Mouse (Mus musculus) adrenal gland, postnatal 14 days (tissue): ENCODE data around the gene Gm20661. TPM values are rescaled to one million over a fixed set of nuclear protein-coding genes. Genes with fewer than 3 reads are reported as not detected.
"Not testable (repeated sequence)": the region's sequence is repeated elsewhere in the genome, so short reads cannot be mapped to it uniquely, and the experiment has no call there.

Source experiments
- DNase-seq: peaks from one replicate; pipeline ENCODE4 v3.0.0; 2021; ENCODE audit warnings: mixed read lengths
- total RNA-seq: library from RNA; stranded (reverse); gene quantifications from 2 replicates; pipeline ENCODE4 v1.2.3, GENCODE M21; 2021

Gene Gm20661
- total RNA-seq, 1 experiment from 2014 or later: 0.52 TPM

DNA sequence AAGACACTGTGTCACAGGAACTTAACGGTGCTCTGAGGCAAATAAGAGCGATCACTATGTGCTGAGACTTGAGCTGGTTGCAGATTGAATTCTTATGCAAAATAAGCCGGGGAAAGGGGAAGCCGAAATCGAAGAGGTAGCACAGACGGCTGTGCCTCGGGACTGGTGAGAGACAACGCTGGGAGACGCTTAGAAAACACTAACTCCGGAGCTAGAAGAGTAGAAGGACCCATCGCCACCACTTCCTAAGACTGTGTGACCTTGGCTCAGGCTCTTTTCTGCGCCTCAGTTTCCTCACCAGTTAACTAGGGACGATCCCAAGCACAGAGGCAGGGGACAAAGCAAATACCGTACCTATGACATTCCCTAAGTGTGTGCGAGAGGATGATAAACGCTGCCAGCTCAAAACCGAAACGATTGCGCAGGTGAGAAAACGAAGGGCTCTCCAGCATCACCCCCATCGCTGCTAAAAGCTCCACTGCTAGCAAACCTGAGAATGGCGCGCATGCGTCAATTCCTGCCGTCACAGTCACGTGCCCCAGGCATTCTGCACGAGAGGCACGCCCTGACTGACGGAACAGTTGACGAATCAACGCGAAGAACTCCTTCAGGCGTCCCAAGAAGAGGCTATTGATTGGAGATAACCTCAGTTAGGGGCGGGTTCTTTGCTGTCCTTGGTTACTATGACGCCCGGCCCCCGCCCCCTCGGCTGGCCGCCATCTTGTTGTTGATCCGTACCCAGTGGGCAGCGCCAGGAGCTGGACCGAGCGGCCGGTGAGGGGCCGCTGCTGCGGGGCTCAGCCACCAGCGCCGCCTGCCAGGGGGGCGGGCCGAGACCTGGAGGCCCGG lies 19.3 kb downstream of the Gm20661 start, which contains the start of gene Ip6k1:
TSS of gene Ip6k1 (plus strand) at position 580 of the 849 bp plus-strand sequence.
- peak; percentile 100 for DNase-seq

DNA sequence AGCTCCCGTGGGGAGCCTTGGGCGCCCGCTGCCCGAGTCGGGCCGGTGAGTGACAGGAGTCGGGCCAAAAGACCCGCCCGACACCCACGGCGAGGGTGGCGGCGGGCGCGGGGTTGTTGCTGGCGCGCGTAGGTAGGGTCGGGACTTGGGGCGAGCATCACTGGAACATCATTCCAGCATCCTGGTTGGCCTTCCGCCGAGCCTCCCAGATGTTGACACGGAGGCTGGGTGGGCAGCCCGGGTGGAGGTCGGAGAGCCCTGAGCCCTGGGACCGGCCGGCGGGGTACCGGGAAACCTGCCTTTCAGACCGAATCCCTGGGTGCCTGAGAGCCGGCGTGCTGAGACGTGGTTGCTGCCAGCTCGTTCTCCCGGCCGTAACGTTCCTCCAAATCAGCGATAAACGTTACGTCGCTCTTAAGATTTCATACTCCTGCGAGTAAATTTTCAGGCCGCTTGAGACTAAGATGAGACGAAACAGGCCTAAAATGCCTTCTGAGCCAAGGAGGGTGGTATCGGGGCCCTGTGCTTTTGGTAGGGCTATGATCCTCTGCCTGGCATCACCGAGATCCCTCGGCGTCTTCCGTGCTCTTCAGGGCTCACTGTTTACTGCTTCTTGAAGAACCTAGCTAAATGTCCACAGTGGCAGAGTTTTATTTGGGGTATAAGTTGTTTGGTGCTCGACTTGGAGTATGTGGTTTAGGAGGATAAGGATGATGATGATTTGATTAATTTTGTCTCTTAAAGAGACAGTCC lies 20.1 kb downstream of the Gm20661 start:
- no peak for DNase-seq

DNA sequence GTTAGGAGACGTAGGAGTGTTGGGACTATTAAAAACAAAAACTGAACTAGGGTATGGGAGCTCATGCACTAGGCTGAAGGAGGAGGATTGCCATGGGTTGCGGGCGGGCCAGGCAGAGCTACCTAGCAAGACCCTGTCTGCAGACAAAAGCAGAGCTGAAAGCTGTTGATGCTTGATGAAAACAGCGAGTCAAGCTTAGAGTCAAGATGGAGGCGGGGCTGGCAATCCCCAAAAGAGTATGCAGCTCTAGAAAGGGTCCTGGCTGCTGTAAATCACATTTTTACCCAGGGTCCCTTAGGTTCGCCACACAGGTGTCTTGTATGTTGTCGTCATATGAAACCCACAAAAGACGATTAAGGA lies 20.7 kb downstream of the Gm20661 start:
- peak; percentile 16 for DNase-seq

DNA sequence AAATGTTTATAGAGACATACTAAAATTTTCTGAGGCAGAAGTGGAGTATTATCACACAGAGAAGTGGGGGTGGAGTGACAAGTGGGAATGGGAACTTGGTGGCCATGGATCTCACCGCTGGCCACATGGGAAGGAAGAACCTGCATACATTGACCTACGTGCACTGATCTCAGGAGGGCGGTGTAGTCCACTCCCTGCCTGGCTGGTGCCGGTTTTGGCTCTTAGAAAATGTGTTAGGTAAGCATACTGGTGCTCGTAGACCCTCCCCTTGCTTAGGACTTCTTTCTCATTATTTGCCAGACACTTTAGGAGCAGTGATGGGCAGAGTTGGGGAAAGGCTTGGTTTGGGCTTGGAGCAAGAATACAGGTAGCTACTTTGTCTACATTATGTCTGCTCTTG lies 25.2 kb downstream of the Gm20661 start:
- no peak for DNase-seq

DNA sequence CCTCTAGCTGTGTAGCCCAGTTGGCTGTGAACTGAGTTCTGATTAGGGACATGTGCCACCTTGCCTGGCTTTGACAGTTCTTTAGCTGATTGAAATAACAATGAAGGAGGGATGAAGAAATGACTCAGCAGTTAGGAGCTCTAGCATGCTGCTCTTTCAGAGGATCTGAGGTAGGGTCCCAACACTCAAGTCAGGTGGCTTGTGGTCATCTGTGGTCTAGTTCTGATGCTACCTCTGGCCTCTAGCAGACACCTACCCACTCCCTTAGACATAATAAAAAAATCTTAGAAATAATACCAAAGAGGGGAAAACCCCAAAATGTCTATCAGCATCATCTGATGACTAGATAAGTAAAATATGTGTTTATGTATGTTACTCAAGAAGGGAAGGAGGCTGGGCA lies 27.5 kb downstream of the Gm20661 start:
- DNase-seq: no peak

DNA sequence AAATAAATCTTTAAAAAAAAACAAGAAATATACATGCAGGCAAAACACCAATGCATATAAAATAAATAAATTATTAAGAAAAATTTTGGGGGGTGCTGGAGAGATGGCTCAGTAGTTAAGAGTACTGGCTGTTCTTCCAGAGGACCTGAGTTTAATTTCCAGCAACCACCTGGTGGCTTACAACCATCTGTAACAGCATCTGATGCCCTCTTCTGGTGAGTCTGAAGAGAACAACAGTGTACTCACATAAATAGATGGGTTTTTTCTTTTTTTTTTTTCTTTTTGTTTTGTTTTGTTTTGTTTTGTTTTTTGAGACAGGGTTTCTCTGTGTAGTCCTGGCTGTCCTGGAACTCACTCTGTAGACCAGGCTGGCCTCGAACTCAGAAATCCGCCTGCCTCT lies 30.7 kb downstream of the Gm20661 start:
- not testable (repeated sequence) for DNase-seq

DNA sequence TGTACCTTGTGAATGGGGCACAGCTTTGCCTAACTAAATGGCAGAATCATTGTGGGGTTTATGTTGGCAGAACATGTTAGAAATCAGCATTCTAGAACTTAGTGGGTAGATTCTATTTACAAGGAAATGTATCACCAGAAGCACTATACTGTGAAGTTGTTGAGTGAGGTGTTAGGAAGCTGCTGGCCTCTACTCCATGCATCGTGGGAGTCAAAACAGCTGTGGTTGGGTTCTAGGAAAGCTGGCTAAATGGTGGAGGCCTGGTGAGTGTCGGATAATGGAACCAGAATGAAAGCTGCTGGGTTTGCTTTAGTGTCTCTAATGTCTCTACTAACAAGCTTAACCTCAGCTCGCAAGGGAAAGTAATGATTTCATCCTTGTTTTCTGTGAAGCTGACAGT lies 34.3 kb downstream of the Gm20661 start:
- no peak for DNase-seq

DNA sequence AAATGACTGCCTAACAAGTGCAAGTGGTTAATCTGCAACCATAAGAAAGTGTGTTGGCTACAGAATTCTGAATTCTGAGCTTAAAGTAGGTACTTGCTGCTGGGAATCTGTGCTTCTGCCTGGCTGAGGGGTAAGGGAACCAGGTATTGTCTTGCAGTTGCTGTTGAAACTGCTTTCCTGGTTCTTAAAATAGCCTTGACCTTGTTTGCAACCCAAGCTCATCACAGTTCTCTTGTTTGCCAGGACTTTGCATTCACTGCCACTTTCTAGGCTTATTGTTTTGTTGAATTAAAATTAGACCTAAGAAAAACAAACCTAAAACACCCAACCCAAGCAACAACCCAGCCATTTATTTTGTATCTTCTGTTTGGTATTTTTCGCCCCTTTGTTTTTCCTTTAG lies 37.9 kb downstream of the Gm20661 start:
- no peak for DNase-seq

DNA sequence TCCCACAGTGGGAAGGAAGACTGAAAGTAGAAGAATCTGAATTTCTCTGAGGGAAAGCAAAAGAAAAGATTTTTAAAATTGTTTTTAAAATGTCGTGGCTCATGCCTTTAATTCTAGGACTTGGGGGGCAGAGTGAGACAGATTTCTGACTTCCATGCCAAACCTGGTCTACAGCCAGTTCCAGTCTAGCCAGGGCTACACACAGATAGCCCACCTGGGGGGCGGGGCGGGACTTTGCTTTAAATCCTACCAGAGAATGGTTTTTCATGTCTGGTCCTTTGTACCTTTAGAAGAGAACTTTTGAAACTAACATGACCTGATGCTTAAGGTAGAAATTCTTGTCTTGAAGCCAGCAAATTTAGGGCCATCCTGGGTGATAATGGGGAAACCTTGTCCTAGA lies 40.4 kb downstream of the Gm20661 start:
- DNase-seq: no peak

DNA sequence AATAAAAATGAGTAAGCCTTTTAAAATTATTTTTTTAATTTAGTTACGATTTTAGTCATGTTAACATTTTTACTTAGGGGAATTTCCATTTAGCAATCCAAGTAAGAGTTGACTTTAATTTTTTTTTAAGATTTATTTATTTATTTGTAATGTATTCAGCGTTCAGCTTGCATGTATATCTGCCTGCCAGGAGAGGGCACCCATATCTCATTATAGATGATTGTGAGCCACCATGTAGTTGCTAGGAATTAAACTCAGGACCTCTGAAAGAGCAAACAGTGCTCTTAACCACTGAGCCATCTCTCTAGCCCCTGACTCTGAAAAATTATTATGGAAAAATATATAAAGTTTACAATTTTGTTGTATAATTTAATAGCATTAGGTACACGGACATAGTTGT lies 43.7 kb downstream of the Gm20661 start:
- no peak for DNase-seq

DNA sequence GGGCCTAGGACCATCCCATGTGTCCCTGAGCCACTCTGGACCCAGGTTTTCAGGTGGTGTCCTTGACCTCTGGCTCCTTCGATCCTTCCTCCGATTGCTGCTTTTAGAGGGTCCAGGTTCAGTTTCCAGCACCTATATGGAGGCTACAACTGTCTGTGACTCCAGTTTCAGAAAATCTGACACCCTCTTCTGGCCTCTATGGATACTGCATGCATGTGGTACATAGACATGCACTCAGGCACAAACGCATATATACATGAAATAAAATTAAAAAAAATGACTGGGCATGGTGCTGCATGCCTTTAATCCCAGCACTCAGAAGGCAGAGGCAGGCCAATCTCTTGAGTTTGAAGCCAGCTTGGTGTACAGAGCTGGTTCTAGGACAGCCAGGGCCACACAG lies 45.0 kb downstream of the Gm20661 start:
- no peak for DNase-seq

DNA sequence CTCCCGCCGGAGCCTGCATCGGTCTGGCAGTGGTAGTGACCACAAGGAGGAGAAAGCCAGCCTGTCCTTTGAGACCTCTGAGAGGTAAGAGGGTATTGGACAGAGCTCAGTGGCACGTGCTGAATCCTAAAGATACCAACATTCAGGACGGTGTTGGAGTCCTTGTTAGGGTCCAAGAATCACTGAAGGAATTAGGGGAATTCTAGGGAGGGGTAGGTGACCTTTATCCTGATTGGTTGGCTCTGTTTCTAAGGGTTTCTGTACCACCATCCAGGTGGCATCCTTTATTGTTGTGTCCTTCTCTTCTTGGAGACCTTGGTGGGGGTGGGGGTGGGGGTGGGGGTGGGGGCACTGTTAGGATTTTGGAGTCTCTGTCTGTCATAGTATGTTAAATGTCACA lies 49.3 kb downstream of the Gm20661 start:
- no peak for DNase-seq

DNA sequence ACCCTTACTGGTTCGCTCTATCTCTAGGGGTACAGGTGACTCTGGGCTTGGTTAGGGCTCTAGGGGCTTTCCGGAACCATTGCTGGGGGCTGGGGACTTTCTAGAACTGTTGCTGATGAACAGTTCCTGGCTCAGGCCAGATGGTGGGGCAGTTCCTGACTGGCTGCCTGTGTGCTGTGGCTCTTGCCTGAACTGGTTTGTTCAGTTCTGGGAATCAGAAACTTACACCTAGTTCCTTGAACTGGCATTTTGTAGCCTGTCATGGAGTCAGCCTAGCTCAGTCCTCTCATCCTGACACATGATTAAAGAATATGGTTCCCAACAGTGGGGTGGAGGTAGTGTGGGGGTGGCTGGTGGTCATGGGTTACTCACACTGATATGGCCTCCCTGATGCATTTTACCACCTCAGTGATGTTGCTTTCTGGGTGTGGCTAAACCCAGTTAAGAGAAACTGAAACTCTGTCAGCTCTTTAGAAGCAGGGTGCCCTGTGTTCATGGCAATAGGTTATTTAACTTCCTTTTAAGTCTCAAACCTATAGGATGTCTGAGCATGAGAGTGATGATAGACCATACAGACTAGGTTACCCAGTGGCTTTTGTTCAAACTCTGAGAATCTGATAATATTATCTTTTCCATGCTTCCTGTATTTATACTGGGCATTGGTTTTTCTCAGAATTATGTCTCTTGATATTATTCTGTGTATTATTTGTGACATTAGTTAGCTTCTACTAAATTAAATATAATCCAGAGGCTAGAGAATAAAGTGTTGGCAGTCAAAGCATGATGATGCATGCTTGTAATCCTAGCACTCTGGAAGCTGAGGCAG lies 52.7 kb downstream of the Gm20661 start:
- DNase-seq: no peak

Other genes with a start within 250 kb of the Gm20661 start
- gene Rbm5, start 212.1 kb upstream of the Gm20661 start, total RNA-seq: 108 and 137 TPM in 2 replicates
- 49.8 and 61.4 TPM in 2 replicates for gene Rbm6, start 109.8 kb upstream of the Gm20661 start, total RNA-seq
- gene Mon1a, start 94.9 kb upstream of the Gm20661 start, total RNA-seq: 12.3 and 14.0 TPM in 2 replicates
- 5.0 and 8.7 TPM in 2 replicates for gene Mst1r, start 76.2 kb upstream of the Gm20661 start, total RNA-seq
- not detected in 2 replicates for gene Actl11, start 54.6 kb upstream of the Gm20661 start, total RNA-seq
- gene Camkv, start 47.4 kb upstream of the Gm20661 start, total RNA-seq: 1.3 and 2.3 TPM in 2 replicates
- gene Traip, start 32.9 kb upstream of the Gm20661 start, total RNA-seq: 3.7 and 5.7 TPM in 2 replicates
- 15.2 and 20.9 TPM in 2 replicates for gene Uba7, start 7.6 kb upstream of the Gm20661 start, total RNA-seq
- 12.5 and 15.3 TPM in 2 replicates for gene Inka1, start 2.8 kb downstream of the Gm20661 start, total RNA-seq
- gene Cdhr4, start 9.4 kb downstream of the Gm20661 start, total RNA-seq: 1.1 and 3.2 TPM in 2 replicates
- gene Gm20662, start 13.3 kb downstream of the Gm20661 start, total RNA-seq: 0.19 TPM in 1 of 2 replicates, not detected in the other
- gene Ip6k1, start 19.4 kb downstream of the Gm20661 start, total RNA-seq: 92.7 and 106 TPM in 2 replicates
- gene Gmppb, start 66.2 kb downstream of the Gm20661 start, total RNA-seq: 20.2 and 20.9 TPM in 2 replicates
- gene Amigo3, start 70.1 kb downstream of the Gm20661 start, total RNA-seq: 4.1 and 4.4 TPM in 2 replicates
- 1.4 and 20.2 TPM in 2 replicates for gene Mst1, start 97.4 kb downstream of the Gm20661 start, total RNA-seq
- 54.2 and 66.6 TPM in 2 replicates for gene Rnf123, start 100.3 kb downstream of the Gm20661 start, total RNA-seq
- gene Apeh, start 111.5 kb downstream of the Gm20661 start, total RNA-seq: 76.2 and 76.5 TPM in 2 replicates
- 2.9 TPM in 2 replicates for gene Bsn, start 207.3 kb downstream of the Gm20661 start, total RNA-seq